Mouse (Mus musculus) MEL (cell line): ENCODE measurements around the gene 1700113H08Rik.

Experiments used
- CTCF ChIP-seq, 3 experiments: IDR thresholded peaks in 2 of 3; conservative IDR thresholded peaks in 1 of 3; 2 replicates each; pipeline ENCODE4 v1.5.1; 2011 to 2012; ENCODE audit warnings: low read length in 3 of 3, low read depth in 2 of 3, mild to moderate bottlenecking in 2 of 3, improper control_type of control experiment in 1 of 3, inconsistent platforms in 1 of 3, mixed read lengths in 1 of 3, moderate library complexity in 1 of 3; ENCODE audit not compliant: control insufficient read depth in 1 of 3, insufficient read depth in 1 of 3, poor library complexity in 1 of 3, severe bottlenecking in 1 of 3
- EP300 ChIP-seq, 2 experiments: IDR thresholded peaks; 2 replicates each; pipeline ENCODE4 v1.6.1; 2011; ENCODE audit warnings: improper control_type of control experiment in 2 of 2, low read length in 2 of 2, low read depth in 1 of 2, mild to moderate bottlenecking in 1 of 2
- HCFC1 ChIP-seq: IDR thresholded peaks from 2 replicates; pipeline ENCODE4 v1.6.1; 2012; ENCODE audit warnings: low read depth, mild to moderate bottlenecking, inconsistent platforms, low read length, improper control_type of control experiment, moderate library complexity
- TAL1 ChIP-seq: IDR thresholded peaks from 2 replicates; pipeline ENCODE4 v1.6.1; 2012; ENCODE audit warnings: mild to moderate bottlenecking, inconsistent platforms, low read length, moderate library complexity, mixed read lengths
- ZC3H11A ChIP-seq: IDR thresholded peaks from 2 replicates; pipeline ENCODE4 v1.6.1; 2012; ENCODE audit warnings: low read depth, mild to moderate bottlenecking, inconsistent platforms, low read length, improper control_type of control experiment

DNA sequence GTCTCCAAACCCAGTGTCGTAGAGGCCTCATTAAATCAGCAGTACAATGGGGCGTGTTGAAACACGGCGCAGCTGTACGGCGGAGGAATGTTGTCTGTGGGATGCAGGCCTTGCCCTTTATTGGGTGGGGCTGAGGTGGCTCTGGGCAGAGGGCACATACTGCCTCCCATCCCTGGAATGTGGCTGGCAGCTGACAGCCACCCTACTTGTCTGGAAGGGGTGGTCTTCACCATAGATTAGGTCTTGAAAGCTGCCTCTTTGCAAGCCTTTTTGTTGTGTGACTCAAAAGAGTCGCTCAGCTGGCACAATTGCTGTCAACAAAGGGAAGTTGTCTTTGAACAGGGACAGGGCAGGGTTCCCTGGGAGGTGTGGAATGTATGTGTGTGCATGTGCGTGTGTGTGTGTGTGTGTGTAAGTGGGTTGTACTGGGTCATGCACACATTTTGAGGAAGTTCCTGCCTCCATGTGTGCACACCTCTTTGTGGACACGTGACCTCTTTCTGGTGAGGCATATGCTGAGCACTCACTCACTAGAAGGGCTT, 41.6 kb upstream of the 1700113H08Rik start:
- TF ChIP-seq HCFC1 = no peak
- no peak for TF ChIP-seq ZC3H11A
- no peak for TF ChIP-seq CTCF (IDR thresholded peaks at IDR 0.05 in 2 of 3, conservative IDR thresholded peaks at IDR 0.05 in 1 of 3; ENCODE audit: control insufficient read depth in 1 of 3, insufficient read depth in 1 of 3, low read depth in 2 of 3, low read length in 3 of 3, poor library complexity in 1 of 3, severe bottlenecking in 1 of 3)
- no peak for TF ChIP-seq EP300 (IDR thresholded peaks at IDR 0.05; ENCODE audit: low read depth in 1 of 2, low read length in 2 of 2)
- TF ChIP-seq TAL1 = no peak
